Mouse (Mus musculus) T-helper 2 cell (primary cell): ENCODE measurements around the gene Top1.

Source experiments
- in situ Hi-C: fragments of 300-600 bp; cut with MboI, MseI; formaldehyde crosslinking; loops from one replicate; pipeline ENCODE4 v1.15.1; 2025; ENCODE audit warnings: high pct_unique_total_duplicates

Top1 gene

DNA sequence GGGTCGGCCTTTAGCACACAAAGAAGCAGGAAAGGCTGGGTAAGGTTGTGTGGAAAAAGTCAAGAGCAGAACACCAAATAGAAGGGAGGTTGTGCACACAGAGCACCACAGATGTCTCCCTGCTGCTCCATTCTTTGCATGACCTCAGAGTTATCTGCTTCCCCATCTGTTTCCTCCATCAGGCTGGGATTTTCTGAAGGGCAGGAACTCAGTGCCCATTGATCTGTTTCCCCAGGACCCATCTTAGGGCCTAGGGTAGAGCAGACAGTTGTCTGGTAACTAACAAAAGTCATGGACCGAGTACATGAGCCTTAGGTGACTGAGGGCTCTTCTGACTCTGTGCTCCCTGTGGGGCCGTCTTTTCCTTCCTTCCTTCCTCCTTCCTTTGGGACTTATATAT lies 95.9 kb downstream of the Top1 start:
- in situ Hi-C loops = no loop called here

- in situ Hi-C loops = no loop called here
Observed at GRCm38 (mm10) chr2:160742161-160742609, 96.5 kb downstream of the Top1 start.

GRCm38 (mm10) chr2:160744040-160744822 lies 98.5 kb downstream of the Top1 start:
- in situ Hi-C loops = no loop called here

DNA sequence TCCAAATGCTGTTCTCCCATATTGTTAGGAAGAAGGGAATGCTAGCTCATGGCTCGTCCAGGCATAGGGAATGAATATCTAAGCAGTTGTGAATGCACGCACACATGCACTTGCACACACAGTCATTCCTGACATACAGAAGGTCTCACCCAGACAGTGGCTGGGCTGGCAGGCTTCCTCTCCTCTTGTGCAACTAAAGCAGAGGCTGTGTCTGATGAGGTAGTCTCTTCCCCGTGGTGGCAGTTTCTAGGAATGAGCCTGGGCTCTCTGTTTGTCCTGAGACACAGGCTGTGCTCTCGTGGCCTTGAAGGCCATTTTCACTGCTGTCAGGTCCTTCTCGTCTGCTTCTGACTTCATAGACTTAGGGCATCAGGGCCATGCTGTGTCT lies 99.1 kb downstream of the Top1 start:
- in situ Hi-C loops = loop anchor here (5.0 kb wide), 1 partner anchor 137 kb away; the partner anchor contains the start of gene Lpin3

- in situ Hi-C loops = loop anchor here (5.0 kb wide), 1 partner anchor 137 kb away; the partner anchor contains the start of gene Lpin3
Observed at GRCm38 (mm10) chr2:160745497-160745896, 99.8 kb downstream of the Top1 start.

DNA sequence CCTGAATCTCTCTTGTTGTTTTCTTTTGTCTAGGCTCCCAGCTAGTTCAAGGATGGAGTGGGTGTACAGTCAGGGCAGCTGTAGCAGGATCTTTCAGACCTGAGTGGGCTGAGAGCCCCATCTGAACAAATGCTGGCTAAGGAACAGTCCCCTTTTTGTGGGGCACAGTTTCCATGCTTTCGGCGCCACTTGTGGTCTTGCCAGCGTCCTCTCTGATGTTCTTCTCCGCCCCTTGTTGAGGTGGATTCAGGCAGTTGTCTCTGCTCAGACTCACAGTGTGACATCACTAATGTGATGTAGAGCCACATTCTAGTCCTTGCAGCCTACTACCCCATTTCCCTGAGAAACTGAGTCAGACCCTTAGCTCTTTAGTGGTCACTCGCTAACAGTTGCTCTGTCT lies 100.9 kb downstream of the Top1 start:
- in situ Hi-C loops = loop anchor here (5.0 kb wide), 1 partner anchor 136 kb away; the partner anchor contains the start of gene Lpin3

- in situ Hi-C loops = loop anchor here (5.0 kb wide), 1 partner anchor 135 kb away; the partner anchor contains the start of gene Lpin3
Observed at GRCm38 (mm10) chr2:160747075-160747474, 101.4 kb downstream of the Top1 start.

DNA sequence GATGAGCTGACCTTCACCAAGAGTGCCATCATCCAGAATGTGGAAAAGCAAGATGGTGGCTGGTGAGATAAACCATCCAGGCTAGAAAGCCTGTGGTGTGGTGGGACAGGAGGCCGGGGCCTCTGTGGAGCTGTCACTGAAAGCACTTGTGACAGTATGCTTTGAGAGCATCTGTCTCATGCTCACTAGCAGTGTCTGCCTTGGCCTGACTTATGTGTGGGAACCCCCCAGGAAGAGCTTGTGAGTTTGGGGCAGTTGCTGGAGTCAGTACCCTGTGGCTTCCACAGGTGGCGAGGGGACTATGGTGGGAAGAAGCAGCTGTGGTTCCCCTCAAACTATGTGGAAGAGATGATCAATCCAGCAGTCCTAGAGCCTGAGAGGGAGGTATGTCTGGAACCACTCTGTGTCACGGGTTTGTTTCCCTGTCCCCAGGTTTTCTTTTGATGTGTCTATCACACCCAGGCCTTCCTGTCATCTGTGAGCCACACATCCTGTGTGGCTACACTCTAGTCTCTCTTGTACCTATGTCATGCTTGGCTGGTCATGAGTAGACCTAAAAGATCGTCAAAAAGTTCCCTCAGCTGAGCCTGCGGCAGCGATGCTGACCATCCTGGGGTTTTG lies 111.0 kb downstream of the Top1 start:
- in situ Hi-C loops = no loop called here

DNA sequence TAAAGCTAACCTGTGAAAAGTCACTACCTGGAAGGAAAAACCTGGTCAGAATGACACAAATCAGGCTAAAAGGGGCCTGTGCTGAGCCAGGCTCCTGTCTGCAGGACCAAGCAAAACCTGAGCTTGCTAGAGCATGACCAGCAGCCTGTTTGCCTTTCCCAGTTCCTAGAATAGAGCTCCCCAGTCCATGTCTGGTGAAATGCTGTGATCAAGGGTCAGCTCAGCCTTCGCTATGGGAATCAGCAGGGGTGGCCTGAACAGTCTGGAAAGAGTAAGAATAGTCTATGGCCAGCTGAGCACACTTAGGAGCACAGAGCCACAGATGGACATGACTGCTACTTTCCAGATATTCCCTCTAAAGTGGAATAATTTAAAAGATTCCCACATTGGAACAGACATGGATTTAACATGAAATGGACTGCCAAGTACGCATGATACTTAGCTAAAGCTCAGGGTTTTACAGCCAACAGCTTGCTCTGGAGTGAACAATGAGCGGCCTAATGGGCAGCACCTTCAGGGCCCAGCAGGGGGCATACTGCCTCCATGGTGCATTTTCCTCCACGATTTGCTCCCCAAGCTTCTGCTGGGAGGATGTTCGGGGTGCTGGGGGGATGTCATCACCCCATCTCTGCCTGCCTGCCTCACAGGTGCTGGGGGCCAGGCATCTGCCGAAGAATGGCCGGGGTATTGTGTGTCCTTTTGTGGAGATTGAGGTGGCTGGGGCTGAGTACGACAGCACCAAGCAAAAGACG lies 114.9 kb downstream of the Top1 start:
- in situ Hi-C loops = no loop called here

- in situ Hi-C loops = no loop called here
Observed at GRCm38 (mm10) chr2:160763816-160764215, 118.1 kb downstream of the Top1 start.

DNA sequence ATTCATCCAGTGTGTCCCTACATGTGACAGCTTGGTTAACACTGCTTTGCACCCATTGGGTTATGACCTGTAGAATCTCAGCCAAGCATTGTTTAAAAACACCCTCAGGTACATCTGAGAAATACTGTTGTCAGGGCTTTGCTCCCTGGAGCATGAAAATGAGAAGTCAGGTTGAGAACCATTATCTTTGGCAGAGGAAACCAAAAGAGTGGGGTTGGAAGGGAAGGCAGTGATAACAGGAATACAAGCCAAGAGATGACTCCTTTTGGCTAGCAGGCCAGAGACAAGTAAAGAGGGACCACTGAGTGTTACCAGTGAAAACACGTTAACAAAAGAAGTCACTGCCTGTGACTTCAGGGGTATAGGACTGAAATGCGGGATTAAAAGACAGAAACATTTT lies 118.7 kb downstream of the Top1 start:
- in situ Hi-C loops = no loop called here

- in situ Hi-C loops = no loop called here
Observed at GRCm38 (mm10) chr2:160765096-160765495, 119.4 kb downstream of the Top1 start.

GRCm38 (mm10) chr2:160766371-160766771 lies 120.7 kb downstream of the Top1 start:
- in situ Hi-C loops = no loop called here

DNA sequence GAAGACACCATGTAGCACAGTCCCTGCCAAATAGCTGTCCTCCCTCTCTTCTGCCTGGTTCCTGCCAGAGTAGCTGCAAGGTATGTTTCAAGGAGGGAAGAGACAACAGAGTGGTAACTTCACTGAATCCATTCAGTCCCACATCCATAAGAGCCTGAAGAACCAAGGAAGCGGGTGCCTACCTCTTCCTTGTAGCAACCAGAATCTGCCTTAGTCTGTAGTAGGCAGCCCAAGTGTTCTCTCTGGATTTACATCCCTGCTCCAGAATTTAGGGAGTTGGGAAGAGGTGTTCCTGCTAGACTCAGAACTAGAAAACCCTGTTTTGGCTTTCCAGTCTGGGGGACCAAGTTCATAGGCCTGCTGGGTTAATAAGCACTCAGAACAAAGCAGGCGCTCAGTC lies 121.5 kb downstream of the Top1 start:
- in situ Hi-C loops = no loop called here

DNA sequence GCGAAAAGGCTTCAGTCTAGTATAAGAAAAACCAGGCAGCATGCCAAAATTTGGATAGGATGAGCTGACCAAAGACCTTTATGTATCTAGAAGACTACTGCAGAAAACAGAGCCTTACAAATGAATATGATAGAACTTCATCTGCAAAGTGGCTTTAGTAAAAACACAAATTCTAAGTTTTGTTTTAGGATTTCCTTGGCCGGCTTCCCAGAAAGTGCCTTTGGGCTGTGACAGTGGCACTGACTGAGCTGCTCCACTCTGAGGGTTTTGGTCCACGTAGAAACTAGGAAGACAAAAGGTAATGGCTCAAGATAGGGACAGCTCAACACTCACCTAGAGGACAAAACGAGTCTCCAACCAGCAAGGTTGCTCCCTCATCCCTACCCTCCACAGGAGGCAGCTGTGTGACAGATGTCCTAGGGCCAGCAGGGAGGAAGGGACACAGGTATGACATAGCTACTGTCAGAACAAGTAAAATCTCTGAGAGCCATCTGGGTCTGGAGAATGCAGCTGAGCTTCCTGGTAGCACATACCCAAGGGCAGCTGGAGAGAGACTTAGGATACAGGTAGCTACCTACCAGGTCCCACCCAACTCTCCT lies 122.5 kb downstream of the Top1 start:
- in situ Hi-C loops = no loop called here

DNA sequence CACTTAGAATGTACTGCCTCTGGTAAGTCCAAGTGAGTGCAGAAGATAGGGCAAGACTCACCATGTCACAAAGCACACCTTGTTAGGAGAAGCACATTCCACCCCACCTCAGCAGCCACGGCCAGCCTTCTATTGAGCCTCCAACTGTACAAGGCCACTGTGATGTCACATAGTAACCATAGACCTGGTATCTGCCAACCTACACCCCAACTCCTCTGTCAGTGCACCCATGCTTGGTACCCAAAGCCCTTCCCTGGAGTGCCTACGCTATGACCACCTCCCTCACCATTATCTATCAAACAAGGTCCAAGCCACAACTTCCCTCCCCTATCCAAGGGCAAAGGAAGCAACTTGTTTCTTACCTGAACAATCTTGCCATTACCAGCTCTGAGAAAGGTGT lies 123.3 kb downstream of the Top1 start:
- in situ Hi-C loops = no loop called here

DNA sequence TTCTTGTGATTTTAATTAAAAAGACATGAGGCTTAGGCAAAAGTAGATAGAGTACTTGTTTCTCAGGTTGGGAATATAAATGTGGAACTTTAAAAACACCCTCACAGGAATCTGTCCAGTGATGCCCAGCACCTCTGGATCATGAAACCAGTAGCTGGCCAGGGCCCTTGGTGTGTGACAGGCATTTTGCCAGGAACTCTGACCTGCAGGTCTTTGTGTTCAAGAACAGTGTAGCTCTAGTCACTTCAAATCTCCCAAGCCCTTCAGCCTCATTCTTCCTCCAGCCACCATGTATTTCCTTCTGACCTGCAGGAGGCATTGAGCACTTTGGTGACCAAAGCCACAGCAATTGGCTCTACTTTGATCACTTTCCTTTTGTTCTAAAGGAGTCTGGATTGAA lies 124.7 kb downstream of the Top1 start:
- in situ Hi-C loops = no loop called here

DNA sequence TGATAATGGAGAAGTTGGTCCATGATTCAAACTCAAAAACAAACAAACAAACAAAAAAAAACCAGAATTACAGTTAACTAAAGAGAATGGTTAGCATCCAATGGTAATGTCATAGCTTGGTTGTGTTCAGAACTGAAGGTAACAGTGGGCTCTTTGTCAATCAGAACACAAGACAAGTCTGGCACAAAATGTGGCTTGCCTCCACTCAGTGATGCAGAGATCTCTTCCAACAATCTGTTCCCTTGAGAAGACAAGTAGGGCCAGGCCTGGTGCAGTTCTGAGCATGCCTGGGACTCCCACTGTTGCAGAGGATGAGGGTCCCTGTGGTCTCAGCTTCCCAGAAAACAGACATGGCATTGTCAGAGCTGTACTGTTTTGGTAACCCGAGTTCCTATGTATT lies 125.2 kb downstream of the Top1 start:
- in situ Hi-C loops = no loop called here

DNA sequence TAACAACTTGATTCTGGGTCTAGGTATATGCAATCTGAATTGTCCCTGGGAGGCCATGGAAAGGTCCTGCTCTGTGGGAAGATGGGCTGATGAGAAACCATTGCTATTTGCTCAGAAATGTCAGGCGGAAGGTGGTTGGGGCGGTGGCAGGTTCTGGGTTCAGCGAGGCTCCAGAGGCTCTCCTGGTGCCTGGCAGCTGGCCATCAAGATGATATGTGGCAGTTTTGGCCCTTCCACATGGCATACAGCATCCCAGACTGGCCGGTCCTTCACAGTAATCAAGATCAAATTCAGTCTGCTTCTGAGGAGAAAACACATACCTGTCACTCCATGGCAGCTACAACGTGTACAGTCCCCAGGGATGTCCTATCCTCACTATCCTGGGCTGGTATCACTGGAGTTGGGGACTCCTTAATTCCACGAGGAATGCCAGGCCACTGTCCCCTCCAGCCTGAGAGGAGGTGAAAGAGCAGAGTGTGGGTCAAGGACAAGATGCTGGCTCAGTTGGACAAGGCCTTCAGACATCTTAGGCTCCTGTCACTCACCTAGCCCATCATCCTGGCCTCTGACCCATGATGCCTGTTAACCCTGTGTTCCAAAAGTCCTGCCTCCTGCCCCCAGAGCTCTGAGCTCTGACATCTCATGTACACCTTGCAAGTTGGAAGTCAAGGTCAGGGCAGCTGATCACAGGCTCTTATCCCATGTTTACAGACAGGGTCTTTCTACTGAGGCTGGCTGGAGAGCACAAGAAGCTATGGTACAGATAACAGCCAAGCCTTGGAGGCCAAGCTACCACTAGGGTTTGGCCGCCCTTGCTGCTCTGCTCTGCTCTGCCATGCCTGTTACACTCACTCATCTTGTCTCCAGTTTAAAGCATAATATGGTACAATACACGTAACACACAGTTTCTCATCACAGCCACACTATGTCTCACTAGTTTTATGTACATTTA lies 125.9 kb downstream of the Top1 start:
- in situ Hi-C loops = no loop called here
